Mouse (Mus musculus) embryonic facial prominence, embryonic 14.5 days (tissue): ENCODE results near the gene Ccl26. TPM values are rescaled to one million over a fixed set of nuclear protein-coding genes. Genes with fewer than 3 reads are reported as not detected.
A peak's percentile ranks its signal among the peaks of the same experiment; 100 is the strongest.

Experiments
- ATAC-seq: fragments of 200-750 bp; cut with Nextera tagmentation; 2 replicates; pipeline ENCODE4 v1.8.0; 2017; ENCODE audit warnings: low read depth, moderate number of reproducible peaks, moderate TSS enrichment
- DNase-seq: peaks from one replicate; pipeline ENCODE4 v3.0.0-alpha.2; 2015; ENCODE audit warnings: low spot score
- H3K27ac ChIP-seq: fragments of 300-500 bp; sonication (generic); replicated peaks from 2 replicates; pipeline ENCODE4 v1.5.1; 2014; ENCODE audit warnings: low read depth, mild to moderate bottlenecking, low read length, moderate library complexity
- H3K27me3 ChIP-seq: fragments of 300-500 bp; sonication (generic); replicated peaks from 2 replicates; pipeline ENCODE4 v1.6.1; 2014; ENCODE audit warnings: low read length; ENCODE audit not compliant: control insufficient read depth, insufficient read depth
- H3K36me3 ChIP-seq: fragments of 300-500 bp; sonication (generic); 2 replicates; pipeline ENCODE4 v1.6.1; 2014; ENCODE audit warnings: low read length, mixed read lengths; ENCODE audit not compliant: control insufficient read depth, insufficient read depth
- H3K4me1 ChIP-seq: fragments of 300-500 bp; sonication (generic); 2 replicates; pipeline ENCODE4 v1.6.1; 2014; ENCODE audit warnings: antibody characterized with exemption, low read length; ENCODE audit not compliant: control insufficient read depth, insufficient read depth
- H3K4me2 ChIP-seq: fragments of 300-500 bp; sonication (generic); 2 replicates; pipeline ENCODE4 v1.6.1; 2014; ENCODE audit warnings: low read depth, mild to moderate bottlenecking, low read length, moderate library complexity, mixed read lengths
- H3K4me3 ChIP-seq: fragments of 300-500 bp; sonication (generic); 2 replicates; pipeline ENCODE4 v1.5.1; 2014; ENCODE audit warnings: low read depth, mild to moderate bottlenecking, low read length
- H3K9ac ChIP-seq: fragments of 300-500 bp; sonication (generic); 2 replicates; pipeline ENCODE4 v1.6.1; 2014; ENCODE audit warnings: low read depth, mild to moderate bottlenecking, low read length, moderate library complexity, mixed read lengths
- H3K9me3 ChIP-seq: fragments of 300-500 bp; sonication (generic); 2 replicates; pipeline ENCODE4 v1.6.1; 2016; ENCODE audit warnings: low read length; ENCODE audit not compliant: control insufficient read depth
- WGBS: fragments of 180-500 bp; shearing (Covaris S2); extraction: QIAGEN DNeasy Blood & Tissue Kit; methylation state at CpG from one replicate; pipeline ENCODE4 v1.1.7; 2014; 5-methylcytosine and 5-hydroxymethylcytosine counted together
- polyA plus RNA-seq: library from polyadenylated mRNA; unstranded; fragments of >200 nt; fragmentation: Nextera tagmentation; extraction: Ambion mirVana; gene quantifications from 2 replicates; pipeline ENCODE4 v1.2.1, GENCODE M21; 2014

Ccl26 gene
- polyA plus RNA-seq, 1 experiment from 2014 or later, result not detected

DNA sequence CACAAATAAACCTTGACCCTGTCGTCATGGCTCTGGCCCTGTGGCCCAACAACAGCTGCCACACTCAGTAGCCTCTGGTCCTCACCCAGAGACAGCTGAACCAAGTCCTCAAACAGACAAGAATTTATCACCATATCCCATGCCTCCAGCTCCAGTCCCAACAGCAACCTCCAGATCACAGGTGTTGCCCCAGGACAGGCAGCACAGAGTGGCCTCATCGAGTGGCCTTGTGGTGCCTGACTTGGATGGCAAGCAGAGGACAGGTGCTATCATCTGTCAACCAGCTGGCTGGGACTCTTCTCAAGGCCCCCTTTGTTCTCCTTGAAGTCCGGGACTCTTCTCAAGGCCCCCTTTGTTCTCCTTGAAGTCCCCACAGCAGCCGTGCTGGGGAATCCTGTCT is 50.2 kb downstream of the Ccl26 start:
- H3K9ac ChIP-seq, result peak overlapping the region; percentile 30; the same call in 1 of the 2 replicates
- peak overlapping the region; percentile 21; the same call in 1 of the 2 replicates for H3K27ac ChIP-seq
- 17% methylated on average over 4 of the region's 4 CpGs for WGBS
- H3K36me3 ChIP-seq, result peaks cover 22% of the 10 kb centered on the region; the same call in 1 of the 2 replicates
- H3K27me3 ChIP-seq, result no peaks in the 10 kb centered on the region
- ATAC-seq, result peak; percentile 82
- peaks cover 9% of the 10 kb centered on the region for H3K4me1 ChIP-seq
- peaks cover 21% of the 10 kb centered on the region for H3K9me3 ChIP-seq
- H3K4me3 ChIP-seq, result no peak overlapping the region
- H3K4me2 ChIP-seq, result no peak overlapping the region
- peak; percentile 75 for DNase-seq

DNA sequence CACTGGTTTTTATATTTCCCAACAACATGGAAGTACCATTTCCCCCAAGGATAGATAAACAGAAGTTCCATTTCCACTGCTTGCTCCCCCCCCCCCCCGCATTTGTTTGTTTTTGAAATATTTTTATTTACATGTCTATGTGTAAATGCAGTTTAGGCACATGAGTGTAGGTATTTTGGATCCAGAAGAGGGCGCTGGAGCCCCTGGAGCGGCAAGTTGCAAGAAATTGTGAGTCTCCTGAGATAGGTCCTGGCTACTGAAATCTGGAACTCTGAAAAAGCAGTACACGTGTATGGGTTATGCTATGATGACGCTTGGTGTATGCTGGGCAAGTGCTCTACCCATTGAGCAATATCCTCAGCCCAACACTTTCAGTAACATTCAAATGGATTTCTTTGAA is 52.3 kb downstream of the Ccl26 start:
- Histone ChIP-seq H3K4me3 (no peak overlapping the region), H3K36me3 (peaks cover 8% of the 10 kb centered on the region; the same call in 1 of the 2 replicates), H3K27ac (no peak overlapping the region), H3K4me1 (peaks cover 18% of the 10 kb centered on the region), H3K9ac (no peak overlapping the region), H3K4me2 (no peak overlapping the region), H3K9me3 (peaks cover 10% of the 10 kb centered on the region), H3K27me3 (no peaks in the 10 kb centered on the region)
- 60% methylated on average over 5 of the region's 5 CpGs for WGBS
- no peak for DNase-seq
- ATAC-seq, result no peak

Other genes with a start within 250 kb of the Ccl26 start
- 0.17 TPM in 1 of 2 replicates, not detected in the other for gene Fkbp6, start 213.5 kb downstream of the Ccl26 start, polyA plus RNA-seq
- not detected in 2 replicates for gene Trim50, start 210.3 kb downstream of the Ccl26 start, polyA plus RNA-seq
- gene Nsun5, start 193.6 kb downstream of the Ccl26 start, polyA plus RNA-seq, result 23.7 and 27.6 TPM in 2 replicates
- 14.8 and 15.4 TPM in 2 replicates for gene Pom121, start 169.0 kb downstream of the Ccl26 start, polyA plus RNA-seq
- gene Hip1, start 18.4 kb downstream of the Ccl26 start, polyA plus RNA-seq, result 45.6 and 47.1 TPM in 2 replicates
- gene Ccl24, start 9.5 kb upstream of the Ccl26 start, polyA plus RNA-seq, result 3.3 and 3.5 TPM in 2 replicates
- 37.1 and 44.2 TPM in 2 replicates for gene Rhbdd2, start 69.0 kb upstream of the Ccl26 start, polyA plus RNA-seq
- gene Por, start 106.5 kb upstream of the Ccl26 start, polyA plus RNA-seq, result 61.8 and 61.9 TPM in 2 replicates
- gene Tmem120a, start 180.9 kb upstream of the Ccl26 start, polyA plus RNA-seq, result 36.7 and 42.2 TPM in 2 replicates
- gene Styxl1, start 214.8 kb upstream of the Ccl26 start, polyA plus RNA-seq, result 0.54 and 0.90 TPM in 2 replicates
- gene Mdh2, start 214.9 kb upstream of the Ccl26 start, polyA plus RNA-seq, result 481 and 483 TPM in 2 replicates
- 1.1 and 1.5 TPM in 2 replicates for gene Srrm3, start 243.3 kb upstream of the Ccl26 start, polyA plus RNA-seq